Comparison of ENCODE assay signal across 8 mouse cellular contexts in genomic region chr14:25767725-25768203, GRCm38 (mm10). TPM values are rescaled to one million over a fixed set of nuclear protein-coding genes. Genes with fewer than 3 reads are reported as not detected.
DNase-seq lines count a peak whose midpoint lies in the region; ATAC-seq lines count a peak whose summit lies in the region.

No protein-coding gene starts in this region.

- H3K9ac ChIP-seq in kidney, embryonic 15.5 days, result peak overlapping the region; percentile 74

- ATAC-seq in granulocyte monocyte progenitor cell, adult 5-6 weeks (replicated peaks; ENCODE audit: poor library complexity, severe bottlenecking), result peak; percentile 36
- no peak for ATAC-seq in kidney, embryonic 15.5 days (replicated peaks; ENCODE audit: low FRiP score)

- 6% methylated on average over 6 of the region's 6 CpGs for WGBS in kidney, embryonic 15.5 days
- 17% methylated on average over 6 of the region's 6 CpGs for WGBS in macrophage (ENCODE audit: missing documents)

- H3K4me1 ChIP-seq in kidney, embryonic 15.5 days, result peaks cover 44% of the 10 kb centered on the region

- no peaks in the 10 kb centered on the region for H3K36me3 ChIP-seq in kidney, embryonic 15.5 days
- H3K36me3 ChIP-seq in macrophage (ENCODE audit: inconsistent target), result no peaks in the 10 kb centered on the region

- H3K4me3 ChIP-seq in kidney, embryonic 15.5 days (replicated peaks), result peak overlapping the region; percentile 79
- H3K4me3 ChIP-seq in macrophage (ENCODE audit: inconsistent target), result peak overlapping the region; percentile 61

- peak overlapping the region; percentile 92 for H3K27ac ChIP-seq in kidney, embryonic 15.5 days
- peak overlapping the region; percentile 51 for H3K27ac ChIP-seq in macrophage

- H3K79me2 ChIP-seq in macrophage (ENCODE audit: inconsistent target), result peaks cover 29% of the 10 kb centered on the region

- DNase-seq in thymus, postnatal 14 days, result peak; percentile 44
- DNase-seq in thymus, postnatal 0 days (ENCODE audit: low spot score), result no peak
- no peak for DNase-seq in frontal cortex, postnatal 10 days (ENCODE audit: low spot score in 2 of 2)
- DNase-seq in urinary bladder, postnatal 10 days (ENCODE audit: low spot score), result no peak
- no peak for DNase-seq in cerebellum, postnatal 25 days

- H3K9me3 ChIP-seq in kidney, embryonic 15.5 days (replicated peaks), result no peaks in the 10 kb centered on the region

- H3K27me3 ChIP-seq in kidney, embryonic 15.5 days, result no peaks in the 10 kb centered on the region

- peak overlapping the region; percentile 93 for H3K4me2 ChIP-seq in kidney, embryonic 15.5 days

RNA-seq across cellular contexts. Expression of gene Zcchc24, which starts 1.1 kb away (rescaled TPM):
- polyA plus RNA-seq in thymus, postnatal 0 days (2015; fragmentation: Nextera tagmentation; extraction: Ambion mirVana), result 7.6 and 9.0 TPM in 2 replicates
- total RNA-seq in granulocyte monocyte progenitor cell, adult 5-6 weeks (2014; fragmentation: Nextera tagmentation), result 0.54 and 1.5 TPM in 2 replicates
- 1.3 and 1.6 TPM in 2 replicates for total RNA-seq in granulocyte monocyte progenitor cell, adult 5-6 weeks (2017)
- polyA plus RNA-seq in kidney, embryonic 15.5 days (2015; fragmentation: Nextera tagmentation; extraction: Ambion mirVana), result 18.3 and 21.0 TPM in 2 replicates
- total RNA-seq in macrophage (2018; cell fraction: chromatin; rRNA removed), result 10 to 100 TPM in 18 of 26 experiments, 1 to 10 TPM in 8; 1.4 to 30.9 (median 18.0) TPM
- total RNA-seq in macrophage (2018; cell fraction: cytosol; rRNA removed), result 10 to 100 TPM; 16.0 to 49.3 (median 30.4) TPM
- total RNA-seq in macrophage (2018; cell fraction: nucleus; rRNA removed), result 10 to 100 TPM; 10.2 to 59.8 (median 28.2) TPM
- polyA plus RNA-seq in macrophage (2018), result 26.2 to 48.4 TPM (median 38.0 TPM) in 3 replicates
